Mouse (Mus musculus): ENCODE data around the gene Fam189a1. TPM values are rescaled to one million over a fixed set of nuclear protein-coding genes. Genes with fewer than 3 reads are reported as not detected.

Gene Fam189a1
- polyA plus RNA-seq (2016; fragmentation: Nextera tagmentation; extraction: Ambion mirVana) = 2.8 and 5.4 TPM in 2 replicates

GRCm38 (mm10) chr7:65156514-65156911 lies at the start of gene Fam189a1:
Gene Fam189a1, minus strand, starts transcription at chr7:65156570.
- H3K36me3 ChIP-seq (replicated peaks) = no peaks in the 10 kb centered on the region
- ATAC-seq (ENCODE audit: low FRiP score) = peak; percentile 62
- H3K9me3 ChIP-seq = no peaks in the 10 kb centered on the region

GRCm38 (mm10) chr7:65206021-65206420 lies 49.7 kb upstream of the Fam189a1 start:
- no peak overlapping the region for H3K27ac ChIP-seq
- no peaks in the 10 kb centered on the region for H3K27me3 ChIP-seq
- 88% methylated on average over 6 of the region's 6 CpGs for whole genome bisulfite sequencing
- no peak overlapping the region for H3K4me2 ChIP-seq
- no peaks in the 10 kb centered on the region for H3K4me1 ChIP-seq
- no peak for ATAC-seq (ENCODE audit: low FRiP score)
- H3K9ac ChIP-seq = no peak overlapping the region
- H3K9me3 ChIP-seq = peaks cover 3% of the 10 kb centered on the region; the same call in 1 of the 2 replicates
- H3K36me3 ChIP-seq (replicated peaks) = no peaks in the 10 kb centered on the region
- no peak overlapping the region for H3K4me3 ChIP-seq (replicated peaks)

More at GRCm38 (mm10) chr7:65156514-65156911, at the start of gene Fam189a1:
- H3K4me1 ChIP-seq = peaks cover 8% of the 10 kb centered on the region; the same call in 1 of the 2 replicates
- peak within 1 kb of the TSS; percentile 65 for H3K4me3 ChIP-seq (replicated peaks)
- H3K9ac ChIP-seq = peak within 1 kb of the TSS; percentile 56
- peaks cover 54% of the 10 kb centered on the region for H3K27me3 ChIP-seq
- peak within 1 kb of the TSS; percentile 68 for H3K27ac ChIP-seq
- H3K4me2 ChIP-seq = peak within 1 kb of the TSS; percentile 98
- under 1% methylated on average over 38 of the region's 50 CpGs for WGBS

- peaks cover 9% of the 10 kb centered on the region; the same call in 1 of the 2 replicates for H3K9me3 ChIP-seq
- 82% methylated on average over 10 of the region's 10 CpGs for WGBS
- H3K4me1 ChIP-seq = no peaks in the 10 kb centered on the region
- no peak overlapping the region for H3K27ac ChIP-seq
- H3K27me3 ChIP-seq = no peaks in the 10 kb centered on the region
- H3K9ac ChIP-seq = no peak overlapping the region
- no peaks in the 10 kb centered on the region for H3K36me3 ChIP-seq (replicated peaks)
- no peak overlapping the region for H3K4me3 ChIP-seq (replicated peaks)
- ATAC-seq (ENCODE audit: low FRiP score) = peak; percentile 46; the same call in 1 of the 2 replicates
- H3K4me2 ChIP-seq = no peak overlapping the region
Measured at GRCm38 (mm10) chr7:65202719-65203118, 46.3 kb upstream of the Fam189a1 start.

GRCm38 (mm10) chr7:65180694-65181093 lies 24.3 kb upstream of the Fam189a1 start:
- 64% methylated on average over 5 of the region's 5 CpGs for WGBS
- Histone ChIP-seq H3K9me3 (no peaks in the 10 kb centered on the region), H3K36me3 (replicated peaks) (no peaks in the 10 kb centered on the region), H3K9ac (no peak overlapping the region), H3K4me1 (no peaks in the 10 kb centered on the region), H3K27ac (no peak overlapping the region), H3K27me3 (no peaks in the 10 kb centered on the region), H3K4me3 (replicated peaks) (no peak overlapping the region), H3K4me2 (no peak overlapping the region)
- no peak for ATAC-seq (ENCODE audit: low FRiP score)

GRCm38 (mm10) chr7:65170762-65171161 lies 14.4 kb upstream of the Fam189a1 start:
- Histone ChIP-seq H3K4me2 (no peak overlapping the region), H3K4me1 (no peaks in the 10 kb centered on the region), H3K9me3 (no peaks in the 10 kb centered on the region), H3K27ac (no peak overlapping the region), H3K36me3 (replicated peaks) (no peaks in the 10 kb centered on the region), H3K27me3 (no peaks in the 10 kb centered on the region), H3K4me3 (replicated peaks) (no peak overlapping the region), H3K9ac (no peak overlapping the region)
- 83% methylated on average over 4 of the region's 4 CpGs for WGBS
- no peak for ATAC-seq (ENCODE audit: low FRiP score)

- peaks cover 8% of the 10 kb centered on the region; the same call in 1 of the 2 replicates for H3K4me1 ChIP-seq
- ATAC-seq (ENCODE audit: low FRiP score) = no peak
- 4% methylated on average over 16 of the region's 16 CpGs for WGBS
- no peaks in the 10 kb centered on the region for H3K36me3 ChIP-seq (replicated peaks)
- H3K4me2 ChIP-seq = peak overlapping the region; percentile 98
- H3K27me3 ChIP-seq = peaks cover 54% of the 10 kb centered on the region
- no peak overlapping the region for H3K27ac ChIP-seq
- H3K4me3 ChIP-seq (replicated peaks) = peak overlapping the region; percentile 65
- peak overlapping the region; percentile 56; the same call in 1 of the 2 replicates for H3K9ac ChIP-seq
- H3K9me3 ChIP-seq = no peaks in the 10 kb centered on the region
Measured at GRCm38 (mm10) chr7:65157031-65158025, 958 bp upstream of the Fam189a1 start.

GRCm38 (mm10) chr7:65155628-65156513 lies 499 bp downstream of the Fam189a1 start:
- under 1% methylated on average over 93 of the region's 122 CpGs for WGBS
- peak overlapping the region; percentile 68 for H3K27ac ChIP-seq
- H3K9ac ChIP-seq = peak overlapping the region; percentile 56
- H3K9me3 ChIP-seq = no peaks in the 10 kb centered on the region
- H3K27me3 ChIP-seq = peaks cover 54% of the 10 kb centered on the region
- peak; percentile 89 for ATAC-seq (ENCODE audit: low FRiP score)
- H3K4me3 ChIP-seq (replicated peaks) = peak overlapping the region; percentile 65
- no peaks in the 10 kb centered on the region for H3K36me3 ChIP-seq (replicated peaks)
- peaks cover 8% of the 10 kb centered on the region; the same call in 1 of the 2 replicates for H3K4me1 ChIP-seq
- peak overlapping the region; percentile 98 for H3K4me2 ChIP-seq

GRCm38 (mm10) chr7:65154576-65154975 lies 1.8 kb downstream of the Fam189a1 start:
- no peaks in the 10 kb centered on the region for H3K36me3 ChIP-seq (replicated peaks)
- no peak overlapping the region for H3K4me3 ChIP-seq (replicated peaks)
- H3K9ac ChIP-seq = no peak overlapping the region
- WGBS = 8% methylated on average over 7 of the region's 7 CpGs
- H3K4me2 ChIP-seq = no peak overlapping the region
- H3K27me3 ChIP-seq = peaks cover 54% of the 10 kb centered on the region
- ATAC-seq (ENCODE audit: low FRiP score) = no peak
- no peaks in the 10 kb centered on the region for H3K9me3 ChIP-seq
- no peak overlapping the region for H3K27ac ChIP-seq
- H3K4me1 ChIP-seq = peaks cover 8% of the 10 kb centered on the region; the same call in 1 of the 2 replicates

GRCm38 (mm10) chr7:65153846-65154245 lies 2.5 kb downstream of the Fam189a1 start:
- no peak for ATAC-seq (ENCODE audit: low FRiP score)
- Histone ChIP-seq H3K4me2 (no peak overlapping the region), H3K9me3 (no peaks in the 10 kb centered on the region), H3K27me3 (peaks cover 57% of the 10 kb centered on the region), H3K27ac (no peak overlapping the region), H3K9ac (no peak overlapping the region), H3K4me3 (replicated peaks) (no peak overlapping the region), H3K4me1 (peaks cover 8% of the 10 kb centered on the region; the same call in 1 of the 2 replicates), H3K36me3 (replicated peaks) (no peaks in the 10 kb centered on the region)
- 76% methylated on average over 7 of the region's 7 CpGs for WGBS

GRCm38 (mm10) chr7:65151526-65151925 lies 4.8 kb downstream of the Fam189a1 start:
- Histone ChIP-seq H3K9ac (no peak overlapping the region), H3K4me1 (no peaks in the 10 kb centered on the region), H3K9me3 (no peaks in the 10 kb centered on the region), H3K4me3 (replicated peaks) (no peak overlapping the region), H3K4me2 (no peak overlapping the region), H3K36me3 (replicated peaks) (no peaks in the 10 kb centered on the region), H3K27ac (no peak overlapping the region), H3K27me3 (peaks cover 36% of the 10 kb centered on the region)
- 86% methylated on average over 7 of the region's 7 CpGs for WGBS
- ATAC-seq (ENCODE audit: low FRiP score) = no peak

GRCm38 (mm10) chr7:65149040-65149439 lies 7.3 kb downstream of the Fam189a1 start:
- Histone ChIP-seq H3K4me1 (peaks cover 4% of the 10 kb centered on the region; the same call in 1 of the 2 replicates), H3K27ac (no peak overlapping the region), H3K4me2 (no peak overlapping the region), H3K36me3 (replicated peaks) (no peaks in the 10 kb centered on the region), H3K9me3 (no peaks in the 10 kb centered on the region), H3K9ac (no peak overlapping the region), H3K27me3 (peaks cover 18% of the 10 kb centered on the region), H3K4me3 (replicated peaks) (no peak overlapping the region)
- no peak for ATAC-seq (ENCODE audit: low FRiP score)
- 90% methylated on average over 9 of the region's 9 CpGs for WGBS

- H3K36me3 ChIP-seq (replicated peaks) = no peaks in the 10 kb centered on the region
- no peak overlapping the region for H3K4me2 ChIP-seq
- peaks cover 4% of the 10 kb centered on the region; the same call in 1 of the 2 replicates for H3K4me1 ChIP-seq
- no peak overlapping the region for H3K27ac ChIP-seq
- H3K9ac ChIP-seq = no peak overlapping the region
- no peaks in the 10 kb centered on the region for H3K9me3 ChIP-seq
- no peak overlapping the region for H3K4me3 ChIP-seq (replicated peaks)
- peaks cover 5% of the 10 kb centered on the region; the same call in 1 of the 2 replicates for H3K27me3 ChIP-seq
- WGBS = 45% methylated on average over 6 of the region's 6 CpGs
- ATAC-seq (ENCODE audit: low FRiP score) = no peak
Measured at GRCm38 (mm10) chr7:65144881-65145280, 11.5 kb downstream of the Fam189a1 start.
